Mouse (Mus musculus): Measurements from ENCODE around the gene Kif4.

GRCm38 (mm10) chrX:100618488-100618887, 7.0 kb upstream of the Kif4 start:
- TF ChIP-seq CTCF (IDR thresholded peaks at IDR 0.05; ENCODE audit: low read depth, low read length): no peak
- TF ChIP-seq POLR2A (IDR thresholded peaks at IDR 0.05; ENCODE audit: borderline replicate concordance, low read depth, low read length): no peak
